Mouse (Mus musculus) G1E (cell line): Measurements from ENCODE around the gene Erp29.

ENCODE experiments used
- CTCF ChIP-seq: IDR thresholded peaks from 2 replicates; pipeline ENCODE4 v1.5.1; 2012; ENCODE audit warnings: low read depth, low read length, inconsistent platforms, mixed read lengths
- GATA1 ChIP-seq: IDR thresholded peaks from 2 replicates; pipeline ENCODE4 v1.6.1; 2012; ENCODE audit warnings: borderline replicate concordance, low read length, inconsistent platforms, mixed read lengths
- GATA2 ChIP-seq: IDR thresholded peaks from 2 replicates; pipeline ENCODE4 v1.6.1; 2012; ENCODE audit warnings: low read depth, low read length, inconsistent platforms, borderline replicate concordance
- POLR2AphosphoS5 ChIP-seq: IDR thresholded peaks from 2 replicates; pipeline ENCODE4 v1.6.1; 2012; ENCODE audit warnings: low read depth, low read length, inconsistent platforms; ENCODE audit not compliant: insufficient replicate concordance
- TAL1 ChIP-seq: conservative IDR thresholded peaks from 2 replicates; pipeline ENCODE4 v1.6.1; 2012; ENCODE audit warnings: low read depth, low read length, inconsistent platforms, mixed read lengths

- no peak for TF ChIP-seq GATA1
- 0 out of 2 replicates have a peak, but pooled peaks have one; percentile 22 for TF ChIP-seq CTCF
- no peak for TF ChIP-seq TAL1
- no peak for TF ChIP-seq POLR2AphosphoS5
- TF ChIP-seq GATA2: no peak
Observed at GRCm38 (mm10) chr5:121448450-121448849, 3.9 kb downstream of the Erp29 start.
